Mouse (Mus musculus): ENCODE measurements at regions not wholly inside any gene's neighbourhood (a gene's known extent, or its start where the extent isn't known, plus 50 kb on each side); places are given as distances from the start of the nearest gene placed in this dataset.

DNA sequence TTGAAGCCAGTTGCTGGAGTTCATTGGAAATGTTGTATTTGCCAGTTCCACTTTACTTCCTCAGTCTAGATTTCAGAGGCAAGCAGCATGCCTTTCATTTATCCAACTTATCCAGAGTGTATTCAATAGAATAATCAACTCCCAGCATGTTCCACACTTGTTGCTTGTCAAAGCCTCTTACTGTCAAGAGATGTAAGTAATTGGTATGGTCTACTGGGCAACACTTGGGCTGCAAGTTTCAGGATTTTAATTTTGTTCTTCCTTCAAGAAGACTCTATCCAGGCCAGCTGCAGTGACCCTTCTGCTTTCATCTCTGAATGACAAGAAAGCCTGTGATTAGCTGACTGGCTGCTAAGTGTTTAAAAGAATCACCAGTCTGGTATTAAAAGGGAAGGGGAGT, 3131.6 kb upstream of the Lrrc6 start:
- Histone ChIP-seq H3K4me2 (ENCODE audit: low read depth) (no peak overlapping the region), H3K36me3 (ENCODE audit: control insufficient read depth, insufficient read depth) (no peaks in the 10 kb centered on the region), H3K79me2 (ENCODE audit: control insufficient read depth, insufficient read depth) (no peaks in the 10 kb centered on the region), H3K27me3 (ENCODE audit: control insufficient read depth, insufficient read depth, insufficient read length) (no peaks in the 10 kb centered on the region), H3K4me3 (no peak overlapping the region), H3ac (ENCODE audit: control insufficient read depth, insufficient read length) (no peak overlapping the region)
- TF ChIP-seq E2F4 (IDR thresholded peaks at IDR 0.05; ENCODE audit: insufficient read depth) = no peak

GRCm38 (mm10) chr15:69617998-69618397, 3117.3 kb upstream of the Lrrc6 start:
- no peaks in the 10 kb centered on the region for H3K36me3 ChIP-seq (ENCODE audit: control insufficient read depth, insufficient read depth)
- no peak for TF ChIP-seq CEBPB (IDR thresholded peaks at IDR 0.05; ENCODE audit: insufficient read depth, poor library complexity, severe bottlenecking)
- TF ChIP-seq MYOD1 (IDR thresholded peaks at IDR 0.05; ENCODE audit: control insufficient read depth in 1 of 3, insufficient read length in 2 of 3, low read depth in 2 of 3) = no peak
- TF ChIP-seq MYOG (IDR thresholded peaks at IDR 0.05; ENCODE audit: control insufficient read depth in 1 of 3, insufficient read depth in 1 of 3, insufficient read length in 2 of 3, low read depth in 2 of 3) = no peak
- no peak for TF ChIP-seq POLR2AphosphoS2 (IDR thresholded peaks at IDR 0.05; ENCODE audit: insufficient read length, low read depth)
- TF ChIP-seq USF1 (IDR thresholded peaks at IDR 0.05; ENCODE audit: low read depth) = no peak
- TF ChIP-seq REST (IDR thresholded peaks at IDR 0.05; ENCODE audit: insufficient read depth, insufficient read length) = no peak
- TF ChIP-seq E2F4 (IDR thresholded peaks at IDR 0.05; ENCODE audit: insufficient read depth) = no peak
- no peak for TF ChIP-seq TCF3 (IDR thresholded peaks at IDR 0.05; ENCODE audit: insufficient read length, low read depth)
- TF ChIP-seq POLR2A (IDR thresholded peaks at IDR 0.05; ENCODE audit: insufficient read length, low read depth) = no peak
- no peak for TF ChIP-seq SRF (IDR thresholded peaks at IDR 0.05; ENCODE audit: control insufficient read depth, insufficient read length, low read depth)
- no peak for TF ChIP-seq TCF12 (IDR thresholded peaks at IDR 0.05; ENCODE audit: insufficient read depth, poor library complexity, severe bottlenecking)
- TF ChIP-seq MAX (IDR thresholded peaks at IDR 0.05; ENCODE audit: low read depth) = no peak
- H3K79me2 ChIP-seq (ENCODE audit: control insufficient read depth, insufficient read depth) = no peaks in the 10 kb centered on the region

GRCm38 (mm10) chr15:69614048-69614447, 3113.3 kb upstream of the Lrrc6 start:
- Histone ChIP-seq H3K4me2 (ENCODE audit: low read depth) (no peak overlapping the region), H3K36me3 (ENCODE audit: control insufficient read depth, insufficient read depth) (no peaks in the 10 kb centered on the region), H3K27me3 (ENCODE audit: control insufficient read depth, insufficient read depth, insufficient read length) (no peaks in the 10 kb centered on the region), H3K4me3 (no peak overlapping the region), H3ac (ENCODE audit: control insufficient read depth, insufficient read length) (no peak overlapping the region), H3K79me2 (ENCODE audit: control insufficient read depth, insufficient read depth) (no peaks in the 10 kb centered on the region)
- TF ChIP-seq CEBPB (IDR thresholded peaks at IDR 0.05; ENCODE audit: insufficient read depth, poor library complexity, severe bottlenecking) (no peak), MYOG (IDR thresholded peaks at IDR 0.05; ENCODE audit: control insufficient read depth in 1 of 3, insufficient read depth in 1 of 3, insufficient read length in 2 of 3, low read depth in 2 of 3) (no peak), POLR2AphosphoS2 (IDR thresholded peaks at IDR 0.05; ENCODE audit: insufficient read length, low read depth) (no peak)

More at GRCm38 (mm10) chr15:69617998-69618397, 3117.3 kb upstream of the Lrrc6 start:
- Histone ChIP-seq H3K4me2 (ENCODE audit: low read depth) (no peak overlapping the region), H3K27me3 (ENCODE audit: control insufficient read depth, insufficient read depth, insufficient read length) (no peaks in the 10 kb centered on the region), H3K4me3 (no peak overlapping the region), H3ac (ENCODE audit: control insufficient read depth, insufficient read length) (no peak overlapping the region)

DNA sequence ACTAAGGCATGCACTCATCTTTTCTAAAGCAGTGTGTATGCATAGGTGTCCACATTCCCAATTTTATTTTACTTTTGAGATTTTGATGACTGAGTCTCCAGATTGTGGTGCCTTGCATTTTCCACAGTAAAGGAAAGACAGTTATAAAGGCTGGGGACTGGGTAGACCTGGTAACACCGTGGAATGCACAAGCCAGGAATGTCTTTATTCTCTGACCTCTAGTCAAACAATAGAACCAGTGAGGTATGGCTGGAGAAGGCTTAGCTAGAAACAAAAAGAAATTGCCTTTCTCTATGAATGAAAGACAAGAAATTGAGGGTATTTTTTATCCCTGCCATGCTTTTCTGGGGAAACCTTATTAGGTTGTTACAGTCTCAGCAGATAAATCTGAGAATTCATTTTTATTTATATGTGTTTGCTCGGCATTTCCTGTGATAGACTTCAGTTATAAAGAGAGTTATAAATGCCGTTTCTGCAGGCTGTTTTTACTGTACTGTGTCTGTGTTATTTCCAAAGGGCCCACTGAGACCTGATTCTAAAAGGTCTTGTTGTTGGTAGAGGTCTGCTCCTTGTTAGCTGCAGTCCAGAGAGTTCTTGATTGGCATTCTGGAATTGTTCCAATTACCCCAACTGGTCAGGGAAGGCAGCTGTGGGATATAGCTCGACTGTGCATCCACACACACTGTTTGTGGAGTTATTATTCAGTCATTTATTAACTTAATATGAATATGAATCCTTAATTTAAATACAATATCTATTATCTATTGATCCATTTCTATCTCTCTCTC, 3090.7 kb upstream of the Lrrc6 start:
- H3K4me3 ChIP-seq = no peak overlapping the region
- TF ChIP-seq MAX (IDR thresholded peaks at IDR 0.05; ENCODE audit: low read depth) = no peak
- no peak for TF ChIP-seq POLR2AphosphoS2 (IDR thresholded peaks at IDR 0.05; ENCODE audit: insufficient read length, low read depth)
- no peak for TF ChIP-seq CEBPB (IDR thresholded peaks at IDR 0.05; ENCODE audit: insufficient read depth, poor library complexity, severe bottlenecking)
- TF ChIP-seq SRF (IDR thresholded peaks at IDR 0.05; ENCODE audit: control insufficient read depth, insufficient read length, low read depth) = no peak
- no peak for TF ChIP-seq USF1 (IDR thresholded peaks at IDR 0.05; ENCODE audit: low read depth)
- no peak overlapping the region for H3ac ChIP-seq (ENCODE audit: control insufficient read depth, insufficient read length)
- no peaks in the 10 kb centered on the region for H3K79me2 ChIP-seq (ENCODE audit: control insufficient read depth, insufficient read depth)
- no peak overlapping the region for H3K4me2 ChIP-seq (ENCODE audit: low read depth)
- no peaks in the 10 kb centered on the region for H3K27me3 ChIP-seq (ENCODE audit: control insufficient read depth, insufficient read depth, insufficient read length)
- H3K36me3 ChIP-seq (ENCODE audit: control insufficient read depth, insufficient read depth) = no peaks in the 10 kb centered on the region

GRCm38 (mm10) chr15:69588084-69588483, 3087.4 kb upstream of the Lrrc6 start:
- no peak overlapping the region for H3K4me3 ChIP-seq
- TF ChIP-seq CEBPB (IDR thresholded peaks at IDR 0.05; ENCODE audit: insufficient read depth, poor library complexity, severe bottlenecking) (no peak), TCF12 (IDR thresholded peaks at IDR 0.05; ENCODE audit: insufficient read depth, poor library complexity, severe bottlenecking) (no peak), REST (IDR thresholded peaks at IDR 0.05; ENCODE audit: insufficient read depth, insufficient read length) (no peak), MYOD1 (IDR thresholded peaks at IDR 0.05; ENCODE audit: control insufficient read depth in 1 of 3, insufficient read length in 2 of 3, low read depth in 2 of 3) (no peak), POLR2AphosphoS2 (IDR thresholded peaks at IDR 0.05; ENCODE audit: insufficient read length, low read depth) (no peak), MAX (IDR thresholded peaks at IDR 0.05; ENCODE audit: low read depth) (no peak)
- no peaks in the 10 kb centered on the region for H3K27me3 ChIP-seq (ENCODE audit: control insufficient read depth, insufficient read depth, insufficient read length)
- H3K36me3 ChIP-seq (ENCODE audit: control insufficient read depth, insufficient read depth) = no peaks in the 10 kb centered on the region
- no peak overlapping the region for H3K4me2 ChIP-seq (ENCODE audit: low read depth)
- H3K79me2 ChIP-seq (ENCODE audit: control insufficient read depth, insufficient read depth) = no peaks in the 10 kb centered on the region
- H3ac ChIP-seq (ENCODE audit: control insufficient read depth, insufficient read length) = no peak overlapping the region

All from myocyte (in vitro differentiated cells).